In genomic region chr3:130962701-130963472, GRCm38 (mm10) we compare ENCODE assay signal across 12 mouse cellular contexts.
DNase-seq lines count a peak whose midpoint lies in the region; ATAC-seq and TF ChIP-seq lines count a peak whose summit lies in the region.
"Had no signal": no experiment of that assay in that cellular context is flagged by ENCODE, and none has a peak within 500 bp of the region (broad histone marks: within the 10 kb centered on the region; RNA-seq: fewer than 3 reads in every experiment).

No protein-coding gene starts in this region.

- ATAC-seq in kidney, embryonic 15.5 days (replicated peaks; ENCODE audit: low FRiP score) = no peak
- ATAC-seq in embryonic facial prominence, embryonic 15.5 days (ENCODE audit: insufficient number of reproducible peaks, low FRiP score, low TSS enrichment, low read depth) = no peak
- ATAC-seq in hindbrain, postnatal 0 days = peak; percentile 73
- ATAC-seq in neural tube, embryonic 14.5 days (ENCODE audit: low read depth) = peak; percentile 52; the same call in 1 of the 2 replicates
- ATAC-seq: CD4-positive, CD25-positive, alpha-beta regulatory T cell, adult 4 months had no signal

- H3K27ac ChIP-seq in kidney, embryonic 15.5 days = no peak overlapping the region
- H3K27ac ChIP-seq in embryonic facial prominence, embryonic 15.5 days (replicated peaks) = no peak overlapping the region
- 0 out of 2 replicates have a peak overlapping the region, but pooled peaks have one; percentile 11 for H3K27ac ChIP-seq in hindbrain, postnatal 0 days
- H3K27ac ChIP-seq in neural tube, embryonic 14.5 days (ENCODE audit: low read depth, low read length) = no peak overlapping the region
- H3K27ac ChIP-seq: limb, embryonic 15.5 days had no signal

- TF ChIP-seq CTCF in hindbrain, postnatal 0 days (IDR thresholded peaks at IDR 0.05; ENCODE audit: low read depth) = no peak

- peak overlapping the region; percentile 45 for H3K4me2 ChIP-seq in kidney, embryonic 15.5 days
- peak overlapping the region; percentile 36; the same call in 1 of the 2 replicates for H3K4me2 ChIP-seq in embryonic facial prominence, embryonic 15.5 days (replicated peaks)
- peak overlapping the region; percentile 49 for H3K4me2 ChIP-seq in hindbrain, postnatal 0 days (ENCODE audit: low read depth, low read length)
- peak overlapping the region; percentile 41 for H3K4me2 ChIP-seq in neural tube, embryonic 14.5 days (ENCODE audit: low read depth, low read length)

- no peaks in the 10 kb centered on the region for H3K36me3 ChIP-seq in kidney, embryonic 15.5 days
- H3K36me3 ChIP-seq in embryonic facial prominence, embryonic 15.5 days = no peaks in the 10 kb centered on the region
- no peaks in the 10 kb centered on the region for H3K36me3 ChIP-seq in hindbrain, postnatal 0 days (ENCODE audit: insufficient read depth, low read length)
- H3K36me3 ChIP-seq in neural tube, embryonic 14.5 days (ENCODE audit: control insufficient read depth, insufficient read depth, low read length) = no peaks in the 10 kb centered on the region
- H3K36me3 ChIP-seq: limb, embryonic 15.5 days had no signal

- H3K4me1 ChIP-seq in kidney, embryonic 15.5 days = peaks cover 13% of the 10 kb centered on the region; the same call in 1 of the 2 replicates
- H3K4me1 ChIP-seq in embryonic facial prominence, embryonic 15.5 days = peaks cover 13% of the 10 kb centered on the region; the same call in 1 of the 2 replicates
- H3K4me1 ChIP-seq in hindbrain, postnatal 0 days (ENCODE audit: insufficient read depth, low read length) = peaks cover 4% of the 10 kb centered on the region
- H3K4me1 ChIP-seq in neural tube, embryonic 14.5 days (ENCODE audit: control insufficient read depth, insufficient read depth, low read length) = peaks cover 15% of the 10 kb centered on the region; the same call in 1 of the 2 replicates
- H3K4me1 ChIP-seq: megakaryocyte, embryonic 14.5 days had no signal

- H3K9ac ChIP-seq in kidney, embryonic 15.5 days = no peak overlapping the region
- H3K9ac ChIP-seq in embryonic facial prominence, embryonic 15.5 days = no peak overlapping the region
- H3K9ac ChIP-seq in hindbrain, postnatal 0 days (replicated peaks; ENCODE audit: low read length) = no peak overlapping the region
- no peak overlapping the region for H3K9ac ChIP-seq in neural tube, embryonic 14.5 days (replicated peaks; ENCODE audit: low read depth, low read length)
- H3K9ac ChIP-seq: limb, embryonic 15.5 days had no signal

- WGBS in kidney, embryonic 15.5 days = 70% methylated on average over 12 of the region's 12 CpGs
- WGBS in embryonic facial prominence, embryonic 15.5 days = 61% methylated on average over 12 of the region's 12 CpGs
- WGBS in hindbrain, postnatal 0 days = 37% methylated on average over 12 of the region's 12 CpGs
- WGBS in neural tube, embryonic 14.5 days = 51% methylated on average over 12 of the region's 12 CpGs

- no peaks in the 10 kb centered on the region for H3K9me3 ChIP-seq in kidney, embryonic 15.5 days (replicated peaks)
- H3K9me3 ChIP-seq in embryonic facial prominence, embryonic 15.5 days (replicated peaks) = no peaks in the 10 kb centered on the region
- H3K9me3 ChIP-seq in hindbrain, postnatal 0 days (ENCODE audit: low read length) = no peaks in the 10 kb centered on the region
- no peaks in the 10 kb centered on the region for H3K9me3 ChIP-seq in neural tube, embryonic 14.5 days (ENCODE audit: control insufficient read depth, low read length)
- H3K9me3 ChIP-seq: limb, embryonic 15.5 days had no signal

- H3K27me3 ChIP-seq in kidney, embryonic 15.5 days = peaks cover 6% of the 10 kb centered on the region; the same call in 1 of the 2 replicates
- no peaks in the 10 kb centered on the region for H3K27me3 ChIP-seq in embryonic facial prominence, embryonic 15.5 days
- no peaks in the 10 kb centered on the region for H3K27me3 ChIP-seq in hindbrain, postnatal 0 days (ENCODE audit: insufficient read depth, low read length)
- no peaks in the 10 kb centered on the region for H3K27me3 ChIP-seq in neural tube, embryonic 14.5 days (ENCODE audit: control insufficient read depth, insufficient read depth, low read length)
- H3K27me3 ChIP-seq: limb, embryonic 15.5 days had no signal

- DNase-seq in kidney, postnatal 36 days = no peak
- peak; percentile 65 for DNase-seq in hindbrain, postnatal 0 days (ENCODE audit: low spot score)
- no peak for DNase-seq in spleen, postnatal 36 days (ENCODE audit: low spot score in 2 of 2)
- DNase-seq in gastrocnemius, postnatal 4 days (ENCODE audit: low spot score in 2 of 2) = no peak
- no peak for DNase-seq in thymus, postnatal 4 days

- no peak overlapping the region for H3K4me3 ChIP-seq in kidney, embryonic 15.5 days (replicated peaks)
- no peak overlapping the region for H3K4me3 ChIP-seq in embryonic facial prominence, embryonic 15.5 days (replicated peaks)
- H3K4me3 ChIP-seq in hindbrain, postnatal 0 days (ENCODE audit: low read length) = peak overlapping the region; percentile 15
- no peak overlapping the region for H3K4me3 ChIP-seq in neural tube, embryonic 14.5 days (ENCODE audit: low read depth, low read length)
- H3K4me3 ChIP-seq: erythroblast, embryonic 14.5 days; megakaryocyte, embryonic 14.5 days had no signal

Comparison
In these comparisons a context has a peak if more than half of its experiments do, and no peak if none do; other contexts are left out.
1. ATAC-seq: peak in hindbrain, postnatal 0 days (single experiment) and neural tube, embryonic 14.5 days (single experiment); none in kidney, embryonic 15.5 days (single experiment) and embryonic facial prominence, embryonic 15.5 days (single experiment).
2. Peak in every context shown above with its lines, with median percentiles within 50 percentile points of each other: H3K4me2 ChIP-seq.